Mouse (Mus musculus) ovary, postnatal 36 days (tissue): ENCODE results near the gene Cer1.
A peak's percentile ranks its signal among the peaks of the same experiment; 100 is the strongest.

Experiments used
- DNase-seq: peaks from one replicate; pipeline ENCODE4 v3.0.0; 2022; ENCODE audit warnings: low spot score, mixed read lengths

Cer1 gene

GRCm38 (mm10) chr4:82884636-82885534, at the start of gene Cer1:
Gene Cer1, minus strand, starts transcription at chr4:82885148.
- DNase-seq, result no peak

GRCm38 (mm10) chr4:82934308-82934707, 49.4 kb upstream of the Cer1 start:
- DNase-seq, result no peak

GRCm38 (mm10) chr4:82933698-82934210, 48.8 kb upstream of the Cer1 start:
- DNase-seq, result peak; percentile 44

GRCm38 (mm10) chr4:82930079-82930478, 45.1 kb upstream of the Cer1 start:
- DNase-seq, result no peak

- DNase-seq, result no peak
These were observed 37.0 kb upstream of the Cer1 start for GRCm38 (mm10) chr4:82921962-82922361.

GRCm38 (mm10) chr4:82918625-82919024, 33.7 kb upstream of the Cer1 start:
- no peak for DNase-seq

- DNase-seq, result no peak
These were observed 31.7 kb upstream of the Cer1 start for GRCm38 (mm10) chr4:82916678-82917050.

GRCm38 (mm10) chr4:82916003-82916677, 31.2 kb upstream of the Cer1 start:
- DNase-seq, result no peak

- DNase-seq, result no peak
These were observed 30.6 kb upstream of the Cer1 start for GRCm38 (mm10) chr4:82915576-82915975.

GRCm38 (mm10) chr4:82914601-82915143, 29.7 kb upstream of the Cer1 start:
- no peak for DNase-seq

GRCm38 (mm10) chr4:82895227-82895626, 10.3 kb upstream of the Cer1 start:
- no peak for DNase-seq

GRCm38 (mm10) chr4:82892247-82892646, 7.3 kb upstream of the Cer1 start:
- DNase-seq, result no peak

GRCm38 (mm10) chr4:82891566-82891965, 6.6 kb upstream of the Cer1 start:
- DNase-seq, result no peak

GRCm38 (mm10) chr4:82891049-82891448, 6.1 kb upstream of the Cer1 start:
- DNase-seq, result no peak

GRCm38 (mm10) chr4:82890585-82890984, 5.6 kb upstream of the Cer1 start:
- no peak for DNase-seq

GRCm38 (mm10) chr4:82886148-82886547, 1.2 kb upstream of the Cer1 start:
- no peak for DNase-seq

- no peak for DNase-seq
These were observed 576 bp upstream of the Cer1 start for GRCm38 (mm10) chr4:82885535-82885913.

GRCm38 (mm10) chr4:82882500-82882899, 2.4 kb downstream of the Cer1 start:
- DNase-seq, result no peak

- DNase-seq, result no peak
These were observed 3.6 kb downstream of the Cer1 start for GRCm38 (mm10) chr4:82881366-82881765.

- DNase-seq, result no peak
These were observed 4.7 kb downstream of the Cer1 start for GRCm38 (mm10) chr4:82880243-82880642.

- DNase-seq, result no peak
These were observed 5.8 kb downstream of the Cer1 start for GRCm38 (mm10) chr4:82879152-82879551.

- DNase-seq, result no peak
These were observed 8.3 kb downstream of the Cer1 start for GRCm38 (mm10) chr4:82876656-82877055.

GRCm38 (mm10) chr4:82875532-82875931, 9.4 kb downstream of the Cer1 start:
- DNase-seq, result no peak
